Mouse (Mus musculus) spleen, postnatal 36 days (tissue): Measurements from ENCODE around the gene Cdh13.

Experiments
- DNase-seq, 2 experiments: peaks; one replicate each; pipeline ENCODE4 v3.0.0; 2022; ENCODE audit warnings: low spot score in 2 of 2, mixed read lengths in 1 of 2

Cdh13 gene

GRCm38 (mm10) chr8:118380058-118380457 is 96.5 kb downstream of the Cdh13 start:
- no peak for DNase-seq

GRCm38 (mm10) chr8:118380782-118381181 is 97.2 kb downstream of the Cdh13 start:
- no peak for DNase-seq

- no peak for DNase-seq
Measured at GRCm38 (mm10) chr8:118381641-118382040, 98.1 kb downstream of the Cdh13 start.

- DNase-seq = no peak
Measured at GRCm38 (mm10) chr8:118384314-118384713, 100.8 kb downstream of the Cdh13 start.

GRCm38 (mm10) chr8:118389456-118389855 is 105.9 kb downstream of the Cdh13 start:
- DNase-seq = no peak

GRCm38 (mm10) chr8:118393909-118394650 is 110.5 kb downstream of the Cdh13 start:
- DNase-seq = no peak

GRCm38 (mm10) chr8:118395178-118395577 is 111.6 kb downstream of the Cdh13 start:
- no peak for DNase-seq

GRCm38 (mm10) chr8:118404836-118405235 is 121.3 kb downstream of the Cdh13 start:
- no peak for DNase-seq

GRCm38 (mm10) chr8:118407322-118407721 is 123.8 kb downstream of the Cdh13 start:
- no peak for DNase-seq

- no peak for DNase-seq
Measured at GRCm38 (mm10) chr8:118409396-118409795, 125.9 kb downstream of the Cdh13 start.

- DNase-seq = no peak
Measured at GRCm38 (mm10) chr8:118410341-118410970, 126.9 kb downstream of the Cdh13 start.

- DNase-seq = no peak
Measured at GRCm38 (mm10) chr8:118415672-118416071, 132.1 kb downstream of the Cdh13 start.

- DNase-seq = no peak
Measured at GRCm38 (mm10) chr8:118416811-118417355, 133.3 kb downstream of the Cdh13 start.

GRCm38 (mm10) chr8:118422624-118423023 is 139.1 kb downstream of the Cdh13 start:
- no peak for DNase-seq

- DNase-seq = no peak
Measured at GRCm38 (mm10) chr8:118428941-118429340, 145.4 kb downstream of the Cdh13 start.

- no peak for DNase-seq
Measured at GRCm38 (mm10) chr8:118431731-118432440, 148.4 kb downstream of the Cdh13 start.

- DNase-seq = no peak
Measured at GRCm38 (mm10) chr8:118433553-118434180, 150.1 kb downstream of the Cdh13 start.

GRCm38 (mm10) chr8:118436751-118437150 is 153.2 kb downstream of the Cdh13 start:
- DNase-seq = no peak

- no peak for DNase-seq
Measured at GRCm38 (mm10) chr8:118437152-118437551, 153.6 kb downstream of the Cdh13 start.

- DNase-seq = no peak
Measured at GRCm38 (mm10) chr8:118437874-118438273, 154.3 kb downstream of the Cdh13 start.

GRCm38 (mm10) chr8:118439857-118440256 is 156.3 kb downstream of the Cdh13 start:
- DNase-seq = no peak

GRCm38 (mm10) chr8:118443361-118443760 is 159.8 kb downstream of the Cdh13 start:
- DNase-seq = no peak
